Mouse (Mus musculus) limb, embryonic 14.5 days (tissue): Measurements from ENCODE around the gene Ccdc63. TPM values are rescaled to one million over a fixed set of nuclear protein-coding genes. Genes with fewer than 3 reads are reported as not detected.

Experiments used
- ATAC-seq: fragments of 200-750 bp; cut with Nextera tagmentation; 2 replicates; pipeline ENCODE4 v1.8.0; 2017; ENCODE audit warnings: low read depth, moderate number of reproducible peaks, moderate TSS enrichment; ENCODE audit not compliant: low FRiP score
- DNase-seq: peaks from one replicate; pipeline ENCODE4 v3.0.0-alpha.2; 2015; ENCODE audit warnings: low spot score
- H3K27ac ChIP-seq: fragments of 300-500 bp; sonication (generic); replicated peaks from 2 replicates; pipeline ENCODE4 v1.5.1; 2014; ENCODE audit warnings: low read depth, mild to moderate bottlenecking, low read length, moderate library complexity, mixed read lengths
- H3K27me3 ChIP-seq: fragments of 300-500 bp; sonication (generic); 2 replicates; pipeline ENCODE4 v1.6.1; 2014; ENCODE audit warnings: low read length, mixed read lengths; ENCODE audit not compliant: control insufficient read depth, insufficient read depth
- H3K36me3 ChIP-seq: fragments of 300-500 bp; sonication (generic); 2 replicates; pipeline ENCODE4 v1.6.1; 2014; ENCODE audit warnings: mild to moderate bottlenecking, low read length, moderate library complexity, mixed read lengths; ENCODE audit not compliant: control insufficient read depth, insufficient read depth
- H3K4me1 ChIP-seq: fragments of 300-500 bp; sonication (generic); 2 replicates; pipeline ENCODE4 v1.6.1; 2014; ENCODE audit warnings: antibody characterized with exemption, low read length, mixed read lengths; ENCODE audit not compliant: control insufficient read depth, insufficient read depth
- H3K4me2 ChIP-seq: fragments of 300-500 bp; sonication (generic); replicated peaks from 2 replicates; pipeline ENCODE4 v1.6.1; 2014; ENCODE audit warnings: low read depth, mild to moderate bottlenecking, low read length, moderate library complexity; ENCODE audit not compliant: severe bottlenecking
- H3K4me3 ChIP-seq: fragments of 300-500 bp; sonication (generic); replicated peaks from 2 replicates; pipeline ENCODE4 v1.5.1; 2014; ENCODE audit warnings: low read length
- H3K9ac ChIP-seq: fragments of 300-500 bp; sonication (generic); 2 replicates; pipeline ENCODE4 v1.6.1; 2014; ENCODE audit warnings: mild to moderate bottlenecking, low read depth, low read length, moderate library complexity; ENCODE audit not compliant: severe bottlenecking
- H3K9me3 ChIP-seq: fragments of 300-500 bp; sonication (generic); 2 replicates; pipeline ENCODE4 v1.6.1; 2016; ENCODE audit warnings: low read length; ENCODE audit not compliant: control insufficient read depth
- POLR2A ChIP-seq: fragments of 200-500 bp; IDR thresholded peaks from 2 replicates; pipeline ENCODE4 v1.8.0; 2012; ENCODE audit warnings: inconsistent platforms, mild to moderate bottlenecking, moderate library complexity, borderline replicate concordance; ENCODE audit not compliant: insufficient read depth, insufficient read length; ENCODE audit errors: extremely low read depth
- WGBS: fragments of 180-500 bp; shearing (Covaris S2); extraction: QIAGEN DNeasy Blood & Tissue Kit; methylation state at CpG from one replicate; pipeline ENCODE4 v1.1.7; 2014; 5-methylcytosine and 5-hydroxymethylcytosine counted together
- polyA plus RNA-seq, 2 experiments: library from polyadenylated mRNA; depleted of rRNA in 1 of 2; stranded (reverse) in 1 of 2; unstranded in 1 of 2; fragments of >200 nt; fragmentation: Nextera tagmentation in 1 of 2; extraction: Ambion mirVana in 1 of 2; gene quantifications; 2 replicates each; pipeline versions ENCODE4 v1.2.1 to v1.2.3; 2012 to 2014

The Ccdc63 gene
- polyA plus RNA-seq, 2 experiments = 0.21 TPM; not detected in 1

DNA sequence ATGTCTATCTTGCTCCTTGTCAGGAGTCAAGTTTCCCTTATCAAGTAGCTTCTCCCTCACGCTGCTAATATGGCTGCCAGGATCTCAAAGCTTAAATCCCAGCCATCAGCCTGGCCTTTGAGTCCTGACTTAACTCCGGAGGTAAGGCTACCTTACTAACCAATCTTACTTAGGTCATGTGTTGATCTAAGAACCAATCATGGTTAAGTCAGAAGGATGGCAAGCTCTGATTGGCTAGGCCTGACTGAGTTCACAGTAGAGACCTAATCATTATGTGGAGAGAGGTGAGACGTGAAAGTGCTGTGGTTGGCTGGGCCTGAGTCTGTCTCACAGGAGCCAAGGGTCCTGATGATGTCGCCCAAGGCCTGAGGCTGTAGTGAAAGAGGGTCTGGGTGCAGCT is 68.6 kb downstream of the Ccdc63 start:
- Histone ChIP-seq H3K27ac (no peak overlapping the region), H3K4me2 (no peak overlapping the region), H3K9ac (no peak overlapping the region), H3K27me3 (no peaks in the 10 kb centered on the region), H3K4me1 (no peaks in the 10 kb centered on the region), H3K9me3 (no peaks in the 10 kb centered on the region), H3K4me3 (no peak overlapping the region), H3K36me3 (no peaks in the 10 kb centered on the region)
- WGBS = 65% methylated on average over 4 of the region's 4 CpGs
- DNase-seq (no peak), ATAC-seq (no peak)
- TF ChIP-seq POLR2A = no peak

DNA sequence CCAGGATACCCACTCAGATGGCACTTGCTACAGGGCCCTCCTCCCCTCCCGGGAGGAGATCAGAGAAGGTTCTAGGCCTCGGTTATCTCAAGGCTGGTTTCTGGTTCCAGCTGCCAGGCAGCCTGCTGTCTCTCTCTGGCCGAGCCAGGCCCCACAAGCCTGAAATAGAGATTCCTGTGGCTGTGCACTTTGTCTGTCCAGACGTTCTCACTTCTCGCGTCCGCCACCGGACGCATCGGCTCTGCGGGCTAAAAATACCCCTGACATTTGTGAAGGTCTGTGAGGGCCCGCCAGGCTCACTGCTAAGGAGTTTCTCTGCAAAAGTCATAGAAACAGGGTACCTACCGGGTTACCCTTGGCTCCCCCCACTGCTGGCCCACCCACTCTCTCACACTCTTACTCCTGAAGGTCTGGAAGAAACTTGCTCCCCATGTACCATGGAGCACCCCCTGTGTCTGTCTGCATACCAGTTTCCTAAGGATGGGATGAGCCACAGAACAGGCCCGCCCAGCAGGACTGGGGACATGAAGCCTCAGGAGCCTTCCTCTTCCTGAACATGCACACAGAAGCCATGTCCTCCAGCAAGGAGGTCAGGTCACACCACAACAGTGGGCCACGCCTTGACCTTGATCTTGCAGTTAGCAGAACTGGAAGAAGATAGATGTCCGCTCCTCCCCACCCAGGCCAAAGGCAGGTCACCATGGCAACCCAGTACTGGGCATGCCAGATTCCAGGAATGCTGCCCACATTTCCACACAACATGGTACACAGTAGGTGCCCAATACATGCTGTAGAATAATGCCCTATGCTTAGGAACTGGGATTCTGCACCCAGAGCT is 69.4 kb downstream of the Ccdc63 start:
- ATAC-seq = no peak

DNA sequence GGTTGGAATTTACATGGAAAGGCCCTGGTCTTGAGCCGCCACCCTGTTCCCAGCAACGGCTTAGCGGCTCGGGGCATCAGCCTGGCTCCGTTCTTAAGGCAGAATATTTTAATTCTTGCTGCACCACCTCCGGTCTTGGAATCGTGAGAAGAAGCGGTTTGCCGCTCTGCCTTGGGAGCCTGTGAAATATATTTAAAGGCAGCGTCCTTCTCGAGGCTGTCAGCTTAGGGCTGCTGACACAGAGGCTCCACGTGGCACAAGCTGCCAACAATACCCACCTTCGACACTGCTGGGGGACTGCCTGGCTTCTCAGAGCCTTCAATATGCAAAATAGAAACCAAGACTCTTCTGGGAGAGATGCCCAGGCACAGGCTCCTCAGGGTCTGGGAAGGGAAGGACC is 72.1 kb downstream of the Ccdc63 start:
- no peak overlapping the region for H3K27ac ChIP-seq
- no peaks in the 10 kb centered on the region for H3K27me3 ChIP-seq
- H3K4me2 ChIP-seq = no peak overlapping the region
- H3K36me3 ChIP-seq = no peaks in the 10 kb centered on the region
- H3K9me3 ChIP-seq = no peaks in the 10 kb centered on the region
- H3K9ac ChIP-seq = no peak overlapping the region
- no peak overlapping the region for H3K4me3 ChIP-seq
- no peaks in the 10 kb centered on the region for H3K4me1 ChIP-seq
- DNase-seq (no peak), ATAC-seq (no peak)
- TF ChIP-seq POLR2A = no peak
- WGBS = 72% methylated on average over 13 of the region's 13 CpGs

More for the DNA sequence above, 69.4 kb downstream of the Ccdc63 start:
- no peak for TF ChIP-seq POLR2A
- H3K4me3 ChIP-seq = no peak overlapping the region
- no peaks in the 10 kb centered on the region for H3K9me3 ChIP-seq
- H3K27ac ChIP-seq = no peak overlapping the region
- H3K27me3 ChIP-seq = no peaks in the 10 kb centered on the region
- WGBS = 76% methylated on average over 16 of the region's 16 CpGs
- no peaks in the 10 kb centered on the region for H3K36me3 ChIP-seq
- H3K9ac ChIP-seq = no peak overlapping the region
- H3K4me1 ChIP-seq = no peaks in the 10 kb centered on the region
- H3K4me2 ChIP-seq = no peak overlapping the region
- no peak for DNase-seq

DNA sequence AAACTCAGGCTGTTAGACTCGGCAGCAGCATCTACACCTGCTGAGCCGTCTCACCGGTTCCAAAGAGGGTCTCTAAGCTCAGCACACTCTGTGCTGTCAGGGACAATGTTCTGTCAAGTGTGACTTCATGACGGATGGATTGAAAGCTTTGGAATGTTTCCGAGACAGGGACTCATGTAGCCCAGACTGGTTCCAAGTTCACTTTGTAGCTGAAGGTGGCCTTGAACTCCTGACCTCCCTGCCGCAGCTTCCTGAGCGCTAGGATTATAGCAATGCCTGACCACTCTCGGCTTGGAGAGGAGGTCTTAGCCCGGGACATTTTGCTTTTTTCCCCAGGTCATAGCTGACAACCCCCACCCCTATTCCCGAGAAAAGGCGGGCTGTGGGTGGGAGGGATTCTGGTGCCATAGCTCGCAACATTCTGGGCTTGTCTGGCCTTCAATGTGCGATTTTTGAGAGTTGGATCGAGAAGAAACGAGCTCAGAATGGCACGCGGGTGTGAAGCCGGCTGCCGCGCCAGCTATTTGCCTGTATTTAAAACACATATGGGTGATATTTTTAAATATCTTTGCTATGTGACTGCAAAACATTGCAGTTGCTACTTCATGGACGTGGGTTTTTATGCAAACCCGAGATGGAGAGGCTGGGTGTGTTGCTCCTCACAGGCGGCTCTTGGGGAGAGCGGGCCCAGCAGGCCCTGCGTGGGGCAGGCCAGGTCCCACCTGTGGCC is 77.3 kb downstream of the Ccdc63 start:
- DNase-seq = no peak
- H3K27ac ChIP-seq = no peak overlapping the region
- ATAC-seq = no peak
- H3K27me3 ChIP-seq = no peaks in the 10 kb centered on the region
- H3K9me3 ChIP-seq = no peaks in the 10 kb centered on the region
- H3K9ac ChIP-seq = no peak overlapping the region
- no peaks in the 10 kb centered on the region for H3K36me3 ChIP-seq
- no peak overlapping the region for H3K4me3 ChIP-seq
- no peak overlapping the region for H3K4me2 ChIP-seq
- 76% methylated on average over 25 of the region's 25 CpGs for WGBS
- no peak for TF ChIP-seq POLR2A
- no peaks in the 10 kb centered on the region for H3K4me1 ChIP-seq

DNA sequence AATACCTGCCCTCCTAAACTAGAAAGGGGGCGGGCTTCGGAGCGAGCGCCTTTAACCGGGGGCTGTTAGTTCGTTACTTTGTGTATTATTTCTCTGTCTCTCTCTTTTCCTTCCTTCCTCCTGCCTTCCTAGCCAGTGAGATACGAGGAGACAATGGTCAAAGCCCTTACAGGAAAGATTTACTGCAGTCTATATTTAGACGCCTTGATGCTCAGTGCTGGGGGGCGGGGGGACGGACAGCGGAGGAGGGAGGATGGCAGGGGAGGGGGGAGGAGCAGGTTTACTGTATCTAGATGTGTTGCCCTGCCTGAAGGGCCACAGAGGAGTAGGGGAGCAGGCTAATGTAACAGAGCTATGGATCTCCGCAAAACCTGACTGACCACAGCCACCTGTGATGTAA is 78.1 kb downstream of the Ccdc63 start:
- Histone ChIP-seq H3K36me3 (no peaks in the 10 kb centered on the region), H3K4me3 (no peak overlapping the region), H3K27me3 (no peaks in the 10 kb centered on the region), H3K4me1 (no peaks in the 10 kb centered on the region), H3K27ac (no peak overlapping the region), H3K9me3 (no peaks in the 10 kb centered on the region), H3K9ac (no peak overlapping the region), H3K4me2 (no peak overlapping the region)
- TF ChIP-seq POLR2A = no peak
- 33% methylated on average over 12 of the region's 12 CpGs for WGBS
- DNase-seq = no peak
- no peak for ATAC-seq
